Mouse (Mus musculus): Measurements from ENCODE around the gene Casp1.

Gene Casp1

DNA sequence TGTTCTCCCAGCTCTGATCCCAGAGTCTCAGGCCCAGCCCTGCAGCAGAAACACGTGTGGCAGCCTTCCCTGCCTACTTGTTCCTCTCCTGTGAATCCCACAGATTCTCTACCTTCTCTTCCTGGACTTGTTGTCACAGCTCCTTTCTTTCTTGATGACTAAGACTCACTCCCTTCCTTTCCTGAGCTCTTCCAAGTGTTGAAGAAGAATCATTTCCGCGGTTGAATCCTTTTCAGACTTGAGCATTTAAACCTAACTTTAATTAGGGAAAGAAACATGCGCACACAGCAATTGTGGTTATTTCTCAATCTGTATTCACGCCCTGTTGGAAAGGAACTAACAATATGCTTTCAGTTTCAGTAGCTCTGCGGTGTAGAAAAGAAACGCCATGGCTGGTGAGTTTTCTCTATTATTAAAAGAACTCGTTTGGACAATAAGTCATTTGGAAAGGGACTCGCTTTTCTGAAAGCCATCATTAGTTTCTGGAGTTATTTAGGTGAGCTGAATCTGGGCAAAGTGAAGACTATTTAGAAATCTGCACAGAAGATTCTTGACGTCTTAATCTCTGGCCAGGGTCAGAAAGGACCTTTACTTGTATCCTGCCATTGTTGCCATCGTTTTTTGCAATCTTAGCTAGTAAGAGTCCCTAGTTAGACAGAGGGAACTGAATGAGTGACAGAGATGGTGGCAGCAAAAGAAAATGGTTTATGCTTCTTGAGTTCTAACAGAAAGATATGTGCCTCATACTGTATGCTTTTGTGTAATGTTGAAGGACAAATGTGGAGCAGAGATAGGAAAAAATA lies at the start of gene Casp1:
TSS of gene Casp1 (plus strand) at position 189 of the 803 bp plus-strand sequence.
- DNase-seq (ENCODE audit: low spot score in 2 of 2) = no peak

- no peak for DNase-seq (ENCODE audit: low spot score in 2 of 2)
These were observed 34.3 kb upstream of the Casp1 start for GRCm38 (mm10) chr9:5263951-5264475.

DNA sequence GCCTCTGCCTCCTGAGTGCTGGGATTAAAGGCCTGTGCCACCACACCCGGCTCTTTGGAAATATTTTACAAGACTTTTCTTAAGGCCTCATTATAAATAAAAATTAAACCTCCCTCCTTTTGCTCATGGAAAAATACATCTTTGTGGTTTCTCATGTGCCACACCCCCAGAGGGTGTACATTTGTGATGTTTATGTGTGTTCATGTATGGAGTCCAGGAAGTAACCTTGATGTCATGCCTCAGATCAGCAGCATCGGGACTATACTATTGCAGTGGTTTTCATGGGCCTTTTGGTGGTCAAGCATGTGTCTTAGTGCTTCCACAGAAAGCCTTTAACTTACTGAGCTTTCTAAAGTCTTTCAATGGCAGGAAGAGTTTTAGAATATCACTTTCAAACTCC lies 28.0 kb upstream of the Casp1 start:
- no peak for DNase-seq (ENCODE audit: low spot score in 2 of 2)

GRCm38 (mm10) chr9:5270884-5271283 lies 27.4 kb upstream of the Casp1 start:
- no peak for DNase-seq (ENCODE audit: low spot score in 2 of 2)

DNA sequence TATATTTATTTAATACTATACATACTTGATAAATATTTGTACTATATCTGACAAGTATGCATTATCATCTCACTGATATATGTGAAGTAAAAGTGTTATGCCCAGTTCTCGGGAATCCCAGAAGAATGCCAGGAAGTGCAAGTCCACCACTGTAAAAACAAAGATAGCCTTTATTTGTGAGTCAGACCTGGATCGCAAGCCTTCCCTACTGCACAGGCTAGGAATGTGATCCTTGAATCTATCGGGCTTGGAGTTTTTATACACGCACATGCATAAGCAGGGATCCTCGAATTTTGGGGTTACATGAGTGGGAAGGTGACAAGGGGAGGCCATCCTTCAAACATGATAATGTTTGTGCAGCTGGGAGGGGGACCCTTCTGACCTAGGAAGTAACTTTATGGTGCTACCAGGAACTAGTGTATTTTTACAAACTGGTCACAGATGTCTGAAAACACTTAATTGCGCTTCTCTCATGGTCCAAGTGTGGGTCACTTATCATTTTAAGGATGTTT lies 26.9 kb upstream of the Casp1 start:
- DNase-seq (ENCODE audit: low spot score in 2 of 2) = no peak

- no peak for DNase-seq (ENCODE audit: low spot score in 2 of 2)
These were observed 12.2 kb upstream of the Casp1 start for GRCm38 (mm10) chr9:5286071-5286470.

- no peak for DNase-seq (ENCODE audit: low spot score in 2 of 2)
These were observed 11.7 kb upstream of the Casp1 start for GRCm38 (mm10) chr9:5286597-5286996.

GRCm38 (mm10) chr9:5296354-5297237 lies 1.7 kb upstream of the Casp1 start:
- DNase-seq (ENCODE audit: low spot score in 2 of 2) = no peak

GRCm38 (mm10) chr9:5299132-5299381 lies 740 bp downstream of the Casp1 start:
- no peak for DNase-seq (ENCODE audit: low spot score in 2 of 2)

GRCm38 (mm10) chr9:5308561-5308960 lies 10.2 kb downstream of the Casp1 start, which contains the start of gene Casp4:
TSS of gene Casp4 (plus strand) at chr9:5308828.
- DNase-seq (ENCODE audit: low spot score in 2 of 2) = no peak

DNA sequence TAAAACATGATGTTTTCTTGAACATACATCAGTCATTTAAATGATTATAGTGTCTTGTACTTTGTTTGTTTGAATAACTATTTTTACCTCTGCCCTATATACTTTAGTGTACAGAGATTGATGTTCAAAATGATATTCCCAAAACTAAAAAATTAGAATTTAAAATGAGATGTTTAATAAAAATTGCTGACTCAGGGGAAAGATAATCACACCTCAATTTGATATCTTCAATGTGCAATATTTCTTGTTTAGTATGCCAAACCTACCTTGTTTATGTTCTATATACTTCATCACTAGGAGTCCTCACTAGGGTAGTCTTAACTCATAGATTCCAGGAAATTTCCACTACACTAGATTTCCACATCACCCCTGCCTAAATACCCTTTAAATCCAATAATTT lies 11.8 kb downstream of the Casp1 start:
- DNase-seq (ENCODE audit: low spot score in 2 of 2) = no peak

DNA sequence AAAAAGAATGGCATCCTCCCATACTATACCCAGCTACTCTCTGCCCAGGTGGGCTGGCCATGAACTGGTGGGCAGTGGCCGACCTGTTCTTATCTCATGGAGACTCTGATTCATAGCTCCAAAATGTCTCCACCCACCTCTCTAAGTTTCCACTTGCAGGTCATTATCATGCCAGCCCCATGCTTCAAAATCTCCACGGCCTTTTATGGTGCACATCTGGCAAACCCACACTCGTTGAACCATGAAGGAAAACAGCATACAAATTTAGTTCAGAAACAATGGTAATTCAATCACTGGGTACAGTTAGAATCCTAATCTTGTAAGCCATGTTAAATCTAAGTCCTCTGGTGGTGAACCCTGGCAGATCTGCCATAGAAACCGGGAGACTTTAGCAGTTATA lies 13.1 kb downstream of the Casp1 start:
- no peak for DNase-seq (ENCODE audit: low spot score in 2 of 2)

GRCm38 (mm10) chr9:5328204-5328603 lies 29.9 kb downstream of the Casp1 start:
- DNase-seq (ENCODE audit: low spot score in 2 of 2) = no peak

DNA sequence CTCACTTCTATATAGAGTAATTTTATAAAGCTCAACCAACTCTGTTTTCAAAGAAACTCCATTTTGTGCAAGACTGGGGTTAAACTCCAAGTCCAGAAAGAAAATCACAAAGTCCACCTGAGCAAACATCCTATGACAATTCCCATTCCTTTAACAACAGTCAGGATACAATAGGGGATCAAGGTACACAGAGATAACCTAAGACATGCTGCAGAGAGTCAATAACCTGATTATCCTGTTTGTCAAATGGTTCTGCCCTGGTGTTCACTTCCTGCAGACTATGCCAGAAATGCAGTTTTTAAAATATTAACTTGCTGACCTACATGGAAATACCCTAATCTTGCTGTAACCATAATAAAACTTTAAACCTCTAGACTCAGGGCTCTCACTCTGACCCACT lies 34.1 kb downstream of the Casp1 start:
- DNase-seq (ENCODE audit: low spot score in 2 of 2) = no peak

GRCm38 (mm10) chr9:5333422-5333821 lies 35.1 kb downstream of the Casp1 start:
- no peak for DNase-seq (ENCODE audit: low spot score in 2 of 2)

DNA sequence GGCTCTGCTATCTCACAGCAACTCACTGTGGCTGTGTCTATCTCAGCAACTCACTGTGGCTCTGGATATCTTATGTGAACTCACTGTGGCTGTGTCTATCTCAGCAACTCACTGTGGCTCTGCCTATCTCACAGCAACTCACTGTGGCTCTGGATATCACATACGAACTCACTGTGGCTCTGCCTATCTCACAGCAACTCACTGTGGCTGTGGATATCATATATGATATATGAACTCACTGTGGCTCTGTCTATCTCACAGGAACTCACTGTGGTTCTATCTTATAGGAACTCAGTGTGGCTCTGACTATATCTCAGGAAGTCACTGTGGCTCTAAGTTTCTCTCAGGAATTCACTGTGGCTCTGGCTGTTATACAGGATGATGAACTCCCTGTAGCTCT lies 44.8 kb downstream of the Casp1 start:
- no peak for DNase-seq (ENCODE audit: low spot score in 2 of 2)

DNA sequence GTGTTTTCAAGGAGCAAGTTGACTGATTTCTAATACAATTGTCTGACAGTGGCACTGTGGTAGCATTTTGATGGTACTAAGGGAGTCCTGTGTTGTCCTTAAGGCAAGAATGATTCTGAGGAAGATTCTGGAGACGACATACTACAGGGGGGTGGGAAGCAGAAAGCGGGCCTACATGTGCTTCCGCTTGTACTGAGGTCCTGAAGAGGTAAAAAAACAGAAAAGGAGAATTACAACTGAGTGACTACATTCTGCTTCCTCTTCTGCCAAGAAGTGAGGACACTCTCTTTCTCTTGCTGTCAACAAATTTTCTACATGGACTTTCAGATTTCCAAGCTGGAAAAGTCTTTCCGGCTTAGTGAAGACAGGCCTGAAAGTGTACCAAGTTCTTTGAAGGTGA lies 45.8 kb downstream of the Casp1 start:
- DNase-seq (ENCODE audit: low spot score in 2 of 2) = no peak

DNA sequence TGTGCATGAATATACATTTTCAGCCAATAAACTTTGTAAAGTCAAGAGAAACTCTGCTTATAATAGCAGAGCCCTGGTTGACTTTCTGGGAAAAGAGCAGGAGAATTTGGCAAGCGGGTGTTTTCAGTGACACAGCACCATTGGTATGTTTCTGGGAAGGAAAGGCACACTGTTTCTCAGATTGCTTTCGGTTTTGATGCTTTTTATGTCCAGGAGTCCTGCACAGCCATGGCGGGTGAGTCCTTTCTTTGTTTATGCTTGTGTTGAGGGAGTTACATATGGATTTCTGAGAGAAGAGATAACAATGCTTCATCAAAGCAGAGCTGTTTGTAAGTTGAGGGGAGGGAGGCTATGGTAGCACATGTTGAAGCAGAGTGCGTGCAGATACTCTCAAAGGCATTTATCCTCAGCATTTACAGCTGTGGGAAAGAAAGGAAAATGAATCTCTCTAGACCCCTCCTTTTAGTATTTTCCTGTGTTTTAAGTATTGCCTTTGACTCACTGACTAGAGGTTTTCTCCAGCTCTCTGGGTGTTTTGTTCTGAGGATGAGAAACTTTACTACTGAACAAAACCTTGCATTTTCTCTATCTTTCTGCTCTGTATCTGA lies 47.1 kb downstream of the Casp1 start, which contains the start of gene Casp12:
TSS of gene Casp12 (plus strand) at position 140 of the 608 bp plus-strand sequence.
- peak in 1 of 2 experiments; percentile 1 for DNase-seq (ENCODE audit: low spot score in 2 of 2)

- DNase-seq (ENCODE audit: low spot score in 2 of 2) = no peak
These were observed 49.1 kb downstream of the Casp1 start for GRCm38 (mm10) chr9:5347381-5347780.

GRCm38 (mm10) chr9:5353673-5354072 lies 55.4 kb downstream of the Casp1 start:
- DNase-seq (ENCODE audit: low spot score in 2 of 2) = no peak

- DNase-seq (ENCODE audit: low spot score in 2 of 2) = no peak
These were observed 58.5 kb downstream of the Casp1 start for GRCm38 (mm10) chr9:5356801-5357200.

All from frontal cortex, postnatal 36 days (tissue).